Mouse (Mus musculus): ENCODE results near the gene Rnf17. TPM values are rescaled to one million over a fixed set of nuclear protein-coding genes. Genes with fewer than 3 reads are reported as not detected.

Rnf17 gene
- total RNA-seq, 2 experiments from 2014 or later: not detected

DNA sequence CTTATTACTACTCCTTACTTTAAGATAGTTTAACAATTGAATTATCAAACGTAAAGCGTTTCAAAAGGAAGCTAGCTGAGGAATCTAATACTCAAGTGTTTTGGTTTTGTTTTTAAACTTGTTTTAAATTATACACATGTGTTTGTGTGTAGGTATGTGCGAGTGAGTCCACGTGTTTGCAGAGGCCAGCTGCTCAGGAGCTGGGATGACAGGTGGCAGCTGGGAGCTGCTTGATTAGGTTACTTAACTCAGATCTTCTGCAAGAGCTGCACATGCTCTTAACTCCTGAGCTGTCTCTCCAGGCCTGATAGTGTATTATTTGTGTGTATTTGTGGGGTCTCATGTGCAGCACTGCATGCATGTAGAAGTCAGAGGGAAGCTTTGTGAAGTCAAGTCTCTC is 100.0 kb downstream of the Rnf17 start:
- intact Hi-C loops (cut with DNase I): no loop called here
- DNase-seq: no peak

DNA sequence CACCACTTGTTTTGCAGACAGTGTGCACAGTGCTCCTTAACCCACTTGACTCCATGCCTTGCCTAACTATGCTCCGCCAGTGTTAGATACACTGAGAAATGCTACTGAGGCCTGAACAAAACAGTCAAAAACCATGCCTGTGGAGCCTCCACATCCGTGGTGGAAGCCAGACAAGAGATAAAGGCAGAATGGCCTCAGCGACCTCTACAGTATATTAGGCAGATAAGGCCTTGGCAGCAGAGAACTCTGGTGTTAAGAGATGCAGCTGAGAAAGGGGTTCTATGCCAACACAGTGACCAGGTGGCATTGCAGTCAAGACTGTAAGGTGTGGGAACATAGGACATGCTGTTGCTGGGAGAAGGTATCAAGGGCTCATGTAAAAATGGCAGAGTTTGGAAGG is 104.4 kb downstream of the Rnf17 start:
- intact Hi-C loops (cut with DNase I): no loop called here
- no peak for DNase-seq

DNA sequence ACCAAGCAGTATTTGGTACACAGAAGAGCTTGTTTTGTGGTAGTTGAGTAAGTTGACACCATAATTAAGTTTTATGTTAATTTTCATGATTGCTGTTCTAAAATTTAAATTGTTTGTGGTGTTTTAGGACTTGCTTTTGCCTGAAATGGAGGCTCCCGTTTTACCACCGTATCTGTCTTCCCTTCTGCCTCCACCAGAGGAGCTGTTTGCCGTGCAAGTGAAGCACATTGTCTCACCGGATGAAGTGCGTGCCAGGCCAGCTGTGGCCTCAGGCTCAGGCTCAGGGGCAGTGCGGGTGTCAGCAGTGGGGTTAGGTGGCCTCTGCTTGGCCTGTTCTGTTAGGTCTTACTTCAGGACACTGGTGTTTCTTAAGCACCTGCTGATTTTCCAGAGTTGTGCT is 109.7 kb downstream of the Rnf17 start:
- intact Hi-C loops (cut with DNase I): no loop called here
- no peak for DNase-seq

DNA sequence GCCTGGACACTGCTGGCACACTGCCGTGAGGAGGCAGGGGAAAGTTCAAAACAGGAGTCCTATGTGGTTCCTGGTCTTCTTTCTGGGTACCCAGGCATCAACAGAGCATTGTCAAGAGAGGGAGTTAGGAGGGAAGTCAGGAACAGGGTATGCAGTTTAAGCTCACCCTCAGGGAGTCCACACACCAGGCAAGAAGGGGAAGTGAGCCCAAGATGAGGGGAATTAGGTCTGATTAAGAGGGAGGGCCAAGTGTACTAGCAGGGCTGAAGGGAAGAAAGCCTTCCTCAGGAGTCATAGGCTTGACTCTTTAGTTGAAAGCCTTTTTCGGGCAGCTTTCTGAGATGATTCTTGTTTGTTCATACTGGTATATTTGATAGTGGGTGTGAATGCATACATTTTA is 112.4 kb downstream of the Rnf17 start:
- DNase-seq: no peak
- intact Hi-C loops (cut with DNase I): no loop called here

DNA sequence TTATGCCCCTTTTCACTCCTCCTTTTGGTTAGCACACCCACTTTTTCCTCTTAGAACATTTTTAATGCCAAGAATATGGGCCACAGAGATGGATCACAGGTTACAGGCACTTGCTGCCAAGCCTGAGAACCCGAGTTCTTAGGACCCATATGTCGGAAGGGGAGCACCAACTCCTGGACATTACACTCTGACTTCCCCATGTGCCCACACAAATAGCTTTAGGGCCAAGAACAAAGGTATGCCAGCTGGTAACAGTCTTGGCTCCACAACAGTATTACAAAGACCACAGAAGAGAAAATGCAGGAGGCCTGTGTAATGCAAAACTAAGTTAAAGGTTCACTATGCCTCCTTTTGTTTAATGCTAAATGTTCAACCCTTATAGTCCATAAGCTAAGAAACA is 128.4 kb downstream of the Rnf17 start:
- intact Hi-C loops (cut with DNase I): no loop called here
- DNase-seq: no peak

DNA sequence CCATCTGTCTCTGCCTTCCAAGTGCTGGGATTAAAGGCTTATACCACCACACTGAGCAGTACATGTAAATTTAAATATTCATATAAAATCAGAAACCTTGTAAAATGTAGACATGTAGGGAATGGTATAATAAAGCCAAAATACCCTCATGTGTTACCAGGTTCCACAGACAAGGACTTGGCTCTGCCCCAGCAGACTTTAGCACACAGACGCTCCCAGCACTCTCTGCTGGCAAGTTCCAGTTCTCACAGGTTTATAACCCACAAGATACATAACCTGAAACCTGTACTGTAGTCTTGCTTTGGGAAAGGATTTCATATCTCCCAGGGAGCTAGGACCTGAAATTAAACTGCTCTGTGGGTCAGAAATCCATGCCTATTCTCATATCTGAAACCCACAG is 142.6 kb downstream of the Rnf17 start:
- DNase-seq: no peak

DNA sequence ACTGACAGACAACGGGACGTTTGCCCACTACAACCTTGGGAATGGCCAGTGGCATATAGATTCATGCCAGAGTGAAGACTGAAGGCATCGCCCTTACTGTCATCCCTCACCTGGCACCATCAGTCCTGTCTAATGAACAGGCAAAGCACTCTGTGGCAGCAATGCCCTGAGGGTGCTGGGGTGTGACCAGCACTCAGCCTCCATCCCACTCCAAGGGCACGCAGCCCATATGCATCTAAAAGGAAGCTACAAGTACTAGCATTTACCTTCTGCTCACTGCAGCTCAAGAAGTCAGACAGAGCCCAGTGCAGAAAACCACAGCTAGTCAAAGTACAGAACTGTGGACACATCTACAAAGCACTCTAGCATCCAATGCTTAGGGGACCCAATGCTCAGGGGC is 143.1 kb downstream of the Rnf17 start:
- intact Hi-C loops (cut with DNase I): no loop called here
- no peak for DNase-seq

More for the DNA sequence above, 142.6 kb downstream of the Rnf17 start:
- intact Hi-C loops (cut with DNase I): no loop called here

DNA sequence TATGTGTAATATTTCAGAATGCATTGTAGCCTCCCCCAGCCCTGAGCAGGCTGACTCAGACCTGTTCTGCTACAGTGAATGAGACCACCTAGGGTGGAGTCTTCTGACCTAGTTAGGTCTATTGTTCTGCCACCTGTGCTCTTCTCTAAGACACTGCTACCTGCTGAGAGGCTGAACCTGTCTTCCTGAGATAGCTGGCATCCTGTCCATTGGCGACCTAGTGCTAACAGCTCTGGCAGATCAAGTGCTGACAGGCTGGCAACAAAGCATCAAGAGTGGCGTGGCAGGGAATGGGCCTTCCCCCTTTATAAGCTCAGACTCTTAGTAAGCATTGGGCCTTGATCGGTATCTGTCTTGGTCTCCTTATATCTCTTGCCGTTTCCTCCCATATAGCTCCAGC is 148.6 kb downstream of the Rnf17 start:
- intact Hi-C loops (cut with DNase I): no loop called here
- DNase-seq: no peak

DNA sequence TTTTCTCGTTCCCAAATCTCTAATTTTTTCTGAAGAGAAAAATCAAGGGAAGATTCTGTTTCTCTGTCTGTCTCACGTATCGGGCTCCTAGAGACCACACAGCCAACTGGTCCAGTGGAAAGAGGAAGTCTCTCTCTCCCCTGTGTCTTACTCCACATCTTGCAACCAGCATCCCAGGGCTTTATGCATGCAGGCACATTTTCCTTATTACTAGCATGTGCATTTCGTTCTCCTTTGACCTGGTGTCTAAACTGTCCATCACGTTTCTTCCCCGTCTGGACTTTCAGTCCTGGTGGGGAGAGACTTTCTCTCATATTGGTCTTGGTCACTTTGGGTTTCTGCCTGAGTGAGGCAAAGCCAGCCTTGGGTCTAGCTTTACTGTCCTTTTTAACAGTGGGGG is 150.5 kb downstream of the Rnf17 start:
- no peak for DNase-seq
- intact Hi-C loops (cut with DNase I): no loop called here

DNA sequence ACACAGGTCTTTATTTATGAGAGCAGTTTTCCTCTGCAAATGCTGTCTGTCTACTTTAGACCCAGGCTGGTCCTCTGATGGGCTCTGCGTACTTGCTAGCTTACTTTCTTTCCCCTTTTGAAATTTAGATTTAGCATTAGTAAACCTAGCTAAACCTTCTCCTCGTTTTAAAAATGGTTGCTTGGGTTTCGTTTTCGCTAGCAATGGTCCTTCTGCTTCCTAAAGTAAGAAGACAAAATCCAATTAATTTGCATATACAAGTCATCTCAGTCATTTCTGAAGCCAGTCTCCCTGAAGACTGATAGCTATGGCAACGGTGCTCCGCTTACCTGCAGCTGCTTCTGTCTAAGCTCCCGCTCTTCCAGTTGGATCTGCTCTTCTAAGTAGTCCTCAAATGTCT is 150.9 kb downstream of the Rnf17 start:
- intact Hi-C loops (cut with DNase I): no loop called here
- DNase-seq: no peak

DNA sequence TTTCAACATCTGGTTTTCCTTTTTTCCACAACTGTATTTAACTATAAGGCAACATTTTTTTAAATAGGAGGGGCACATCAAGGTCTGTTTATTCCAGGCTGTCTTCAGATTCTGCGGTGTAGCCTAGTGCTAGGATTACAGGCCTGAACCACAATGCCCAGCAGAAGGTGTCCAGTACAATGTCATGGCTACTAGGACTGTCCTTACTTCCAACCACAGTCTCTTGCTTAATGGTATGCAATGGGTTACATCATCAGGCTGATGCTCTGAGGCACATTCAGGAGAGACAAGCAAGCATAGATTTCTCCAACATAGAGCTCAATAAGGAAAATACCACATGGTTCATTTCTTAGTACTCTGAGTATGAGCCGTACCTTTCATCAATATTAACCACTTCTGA is 152.3 kb downstream of the Rnf17 start:
- no peak for DNase-seq
- intact Hi-C loops (cut with DNase I): no loop called here

DNA sequence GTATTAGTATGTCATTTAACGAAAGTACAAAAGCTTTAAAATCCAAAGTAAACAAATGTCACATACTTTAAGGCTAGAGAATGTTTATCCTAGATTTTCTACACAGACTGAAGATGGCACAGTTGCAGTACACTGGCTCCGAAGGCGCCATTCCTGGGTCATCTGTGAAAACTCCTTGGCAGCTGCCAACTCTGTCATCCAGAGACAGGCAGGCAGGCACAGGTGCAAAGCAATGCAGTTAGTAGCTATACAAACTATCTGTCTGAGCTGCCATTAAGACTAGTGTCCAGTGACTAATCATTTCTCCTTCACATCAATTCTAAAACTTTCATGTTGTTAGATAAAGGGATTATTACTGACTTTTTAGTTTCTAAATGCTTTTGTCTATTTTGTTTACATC is 156.8 kb downstream of the Rnf17 start:
- DNase-seq: no peak
- intact Hi-C loops (cut with DNase I): no loop called here

DNA sequence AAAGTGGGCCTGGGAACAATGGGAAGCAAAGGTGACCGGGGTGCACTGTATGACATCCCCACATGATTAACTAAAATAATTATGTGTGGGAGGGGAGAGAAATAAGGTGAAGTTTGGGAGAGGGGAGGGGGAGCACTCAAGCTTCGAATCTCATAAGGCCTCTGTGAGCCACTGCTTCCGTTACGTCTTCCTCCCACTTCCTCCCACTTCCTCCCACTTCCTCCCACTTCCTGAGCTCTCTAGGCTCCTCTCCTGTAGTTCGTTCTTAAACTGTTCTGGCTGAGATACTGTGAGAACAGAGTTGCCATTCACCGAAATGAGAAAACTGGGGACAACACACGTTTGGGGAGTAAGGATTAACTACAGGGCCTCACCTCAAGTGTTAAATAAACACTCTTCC is 165.1 kb downstream of the Rnf17 start:
- intact Hi-C loops (cut with DNase I): no loop called here
- no peak for DNase-seq

DNA sequence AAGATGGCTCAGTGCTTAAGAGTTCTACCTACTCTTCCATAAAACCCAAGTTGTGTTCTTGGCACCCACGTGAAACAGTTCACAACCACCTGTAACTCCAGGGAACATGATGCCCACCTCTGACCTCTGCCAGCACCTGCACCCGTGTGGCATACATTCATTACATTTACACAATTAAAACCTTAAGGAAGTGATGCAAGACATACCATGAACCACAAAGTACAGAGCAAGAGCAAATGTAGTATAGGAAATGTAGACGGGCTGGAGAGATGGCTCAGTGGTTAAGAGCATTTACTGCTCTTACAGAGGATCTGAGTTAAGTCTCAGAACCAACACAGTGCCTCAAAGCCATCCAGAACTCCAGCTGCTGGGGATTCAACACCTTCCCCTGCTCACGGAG is 166.7 kb downstream of the Rnf17 start:
- intact Hi-C loops (cut with DNase I): no loop called here
- DNase-seq: no peak

DNA sequence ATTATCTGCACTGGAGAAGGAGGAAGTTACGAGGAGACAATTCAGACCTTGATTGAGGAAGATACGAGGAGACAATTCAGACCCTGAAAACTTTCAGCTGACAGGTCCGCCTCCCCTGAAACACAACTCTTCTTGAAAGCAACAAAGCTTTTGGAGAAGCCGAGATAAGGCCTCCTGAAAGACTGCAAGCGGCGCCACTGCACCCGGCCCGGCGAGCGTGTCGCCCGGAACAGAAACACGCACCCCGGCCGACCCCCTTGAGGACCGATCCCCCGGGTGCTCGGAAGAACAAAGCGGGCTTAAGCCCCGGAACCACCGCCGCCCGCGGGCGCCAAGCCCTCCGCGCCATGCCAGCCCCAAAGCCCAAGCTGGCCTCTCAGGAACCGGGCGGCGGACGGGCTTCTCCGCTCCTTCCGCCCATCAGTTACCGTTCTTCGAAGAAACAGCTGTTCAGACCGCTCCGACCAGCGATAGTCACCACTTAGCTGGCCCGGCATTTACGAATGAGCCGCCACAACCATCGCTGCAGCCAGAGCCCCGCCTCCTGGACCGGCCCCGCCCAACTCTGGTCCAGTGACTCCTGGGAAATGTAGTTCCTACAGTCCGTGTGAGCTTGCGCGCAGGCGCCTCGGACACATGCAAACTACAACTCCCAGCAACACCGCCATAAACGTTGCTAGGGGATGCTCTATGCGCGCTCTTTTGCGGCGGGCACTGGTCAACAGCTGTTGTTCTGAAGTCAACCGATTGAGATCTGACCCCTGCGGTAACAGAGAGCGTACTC is 169.1 kb downstream of the Rnf17 start:
- intact Hi-C loops (cut with DNase I): loop anchor here (10.0 kb wide), 1 partner anchor 197 kb away; no protein-coding TSS in a partner anchor
- peak; percentile 92 to 95 for DNase-seq

DNA sequence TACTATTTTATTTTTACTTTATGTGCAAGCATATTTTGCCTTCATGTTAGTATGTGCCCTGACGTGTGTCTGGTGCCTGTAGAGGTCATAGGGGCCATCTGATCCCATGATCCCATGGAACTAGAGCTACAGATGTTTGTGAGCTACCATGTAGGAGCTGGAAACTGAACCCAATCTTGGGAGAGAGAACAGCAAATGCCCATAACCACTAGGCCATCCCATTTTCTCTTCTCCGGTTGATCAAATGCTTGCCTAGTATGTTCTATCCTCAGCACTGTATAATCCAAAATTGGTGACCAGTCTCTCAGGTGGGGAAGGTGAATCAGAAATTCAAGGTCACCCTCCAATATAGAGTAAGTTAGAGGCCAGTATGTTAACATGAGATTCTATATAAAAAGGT is 170.2 kb downstream of the Rnf17 start:
- DNase-seq: no peak
- intact Hi-C loops (cut with DNase I): loop anchor here (10.0 kb wide), 1 partner anchor 198 kb away; no protein-coding TSS in a partner anchor

Other genes with a start within 250 kb of the Rnf17 start
- gene Gzmg, start 243.0 kb upstream of the Rnf17 start, total RNA-seq (2021): not detected
- not detected for gene Gzmn, start 228.0 kb upstream of the Rnf17 start, total RNA-seq (2021)
- not detected for gene Gzmf, start 191.2 kb upstream of the Rnf17 start, total RNA-seq (2021)
- gene Gzmc, start 167.9 kb upstream of the Rnf17 start, total RNA-seq (2021): not detected
- not detected for gene Gzmb, start 140.3 kb upstream of the Rnf17 start, total RNA-seq (2021)
- not detected for gene Atp12a, start 37.5 kb upstream of the Rnf17 start, total RNA-seq (2021)
- gene Cenpj, start 172.8 kb downstream of the Rnf17 start, total RNA-seq (2021): 1 to 10 TPM; 2.0 to 2.5 TPM
- gene Parp4, start 173.0 kb downstream of the Rnf17 start, total RNA-seq (2021): 10 to 100 TPM; 12.0 to 13.2 TPM